Mouse (Mus musculus) gastrocnemius, postnatal 10 days (tissue): ENCODE measurements around the gene Cse1l. TPM values are rescaled to one million over a fixed set of nuclear protein-coding genes. Genes with fewer than 3 reads are reported as not detected.

Experiments
- DNase-seq: peaks from one replicate; pipeline ENCODE4 v3.0.0; 2021; ENCODE audit warnings: mixed read lengths
- total RNA-seq, 2 experiments: library from RNA; stranded (reverse); gene quantifications; 2 replicates each; pipeline ENCODE4 v1.2.3; 2021

Gene Cse1l
- total RNA-seq, 2 experiments from 2014 or later: 52.2 to 52.4 TPM

DNA sequence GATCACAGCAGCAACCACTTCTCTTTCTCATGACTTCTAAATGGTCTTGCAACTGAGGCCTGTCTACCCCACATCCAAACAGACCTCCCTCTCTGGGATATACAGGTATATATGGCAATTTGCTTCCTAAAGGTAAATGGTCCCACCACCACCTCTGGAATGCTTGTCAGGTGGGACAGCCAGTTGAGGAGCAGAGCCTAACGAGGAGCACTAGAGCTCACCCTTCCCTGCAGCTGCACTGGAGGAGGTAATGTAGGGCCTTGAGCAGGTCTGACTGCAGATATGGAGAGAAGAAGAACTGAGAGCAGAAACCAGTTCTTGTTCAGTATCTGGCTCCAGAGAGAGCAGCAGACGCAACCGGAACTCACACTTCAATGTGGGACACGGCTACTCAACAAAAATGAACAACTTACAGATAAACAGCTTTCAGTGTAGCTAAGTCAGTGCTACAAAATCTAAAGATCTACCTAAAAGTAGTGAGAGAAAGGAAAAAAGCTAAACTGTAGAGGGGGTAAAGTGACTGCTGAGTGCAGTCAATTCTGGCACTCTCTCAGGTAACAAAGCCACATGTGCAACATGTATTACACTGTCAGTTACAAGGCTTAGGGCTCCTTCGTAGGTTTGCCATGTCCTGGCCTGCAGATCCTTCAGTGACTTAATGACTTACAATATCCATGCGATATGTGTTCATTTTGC, 68.5 kb downstream of the Cse1l start:
- DNase-seq: no peak

DNA sequence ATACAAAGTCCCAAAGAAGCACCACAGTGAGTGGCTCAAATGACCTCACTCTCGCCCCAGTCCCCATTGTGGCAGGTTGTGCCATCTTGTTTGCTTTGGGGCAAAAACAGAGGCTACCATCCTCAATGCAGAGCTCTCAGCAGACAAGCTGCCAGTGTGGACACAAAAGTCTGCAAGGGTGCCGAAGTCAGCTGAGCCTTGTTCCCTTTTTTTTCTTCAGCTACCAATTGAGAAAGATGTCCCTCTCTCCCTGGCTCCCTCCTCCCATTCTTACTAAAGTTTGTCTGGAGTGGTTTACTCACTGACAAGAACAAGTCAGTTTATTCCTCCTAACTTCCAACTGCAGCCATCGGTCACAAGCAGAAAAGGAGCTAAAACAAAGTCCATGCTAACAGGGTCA, 70.5 kb downstream of the Cse1l start:
- DNase-seq: no peak

DNA sequence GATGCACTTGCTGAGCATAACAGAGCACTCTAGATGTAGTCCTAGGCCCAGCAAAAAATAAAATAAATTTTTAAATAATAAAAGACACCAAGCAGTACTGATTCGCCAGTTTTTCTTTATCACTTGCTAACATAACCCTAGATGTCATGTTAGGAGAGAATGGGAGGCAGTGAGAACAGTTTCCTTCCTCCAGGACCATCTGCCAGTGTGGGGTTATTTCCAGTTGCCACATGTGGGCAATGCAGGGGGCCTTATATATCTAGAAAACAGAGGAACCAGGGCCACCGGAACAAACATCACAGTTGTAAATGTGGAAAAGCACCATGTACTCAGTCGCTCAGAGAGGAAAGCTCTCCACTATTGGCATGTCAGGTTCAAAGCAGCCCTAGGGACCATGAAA, 71.7 kb downstream of the Cse1l start:
- DNase-seq: no peak

DNA sequence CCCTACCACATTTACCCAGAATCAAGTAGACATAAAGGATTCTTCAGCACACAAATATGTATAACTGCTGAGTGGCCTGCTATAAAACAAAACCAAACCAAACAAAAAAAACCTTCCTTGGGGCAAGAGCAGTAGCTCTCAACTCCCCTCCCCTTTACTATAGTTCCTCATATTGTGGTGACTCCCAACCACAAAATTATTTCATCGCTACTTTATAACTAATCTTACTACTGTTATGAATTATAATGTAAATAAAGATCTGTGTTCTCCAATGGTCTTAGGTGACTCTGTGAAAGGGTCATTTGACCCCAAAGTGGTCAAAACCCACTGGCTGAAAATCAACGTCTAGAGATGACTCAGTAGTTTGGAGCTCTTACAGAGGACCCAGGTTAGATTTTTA, 74.3 kb downstream of the Cse1l start:
- DNase-seq: no peak

DNA sequence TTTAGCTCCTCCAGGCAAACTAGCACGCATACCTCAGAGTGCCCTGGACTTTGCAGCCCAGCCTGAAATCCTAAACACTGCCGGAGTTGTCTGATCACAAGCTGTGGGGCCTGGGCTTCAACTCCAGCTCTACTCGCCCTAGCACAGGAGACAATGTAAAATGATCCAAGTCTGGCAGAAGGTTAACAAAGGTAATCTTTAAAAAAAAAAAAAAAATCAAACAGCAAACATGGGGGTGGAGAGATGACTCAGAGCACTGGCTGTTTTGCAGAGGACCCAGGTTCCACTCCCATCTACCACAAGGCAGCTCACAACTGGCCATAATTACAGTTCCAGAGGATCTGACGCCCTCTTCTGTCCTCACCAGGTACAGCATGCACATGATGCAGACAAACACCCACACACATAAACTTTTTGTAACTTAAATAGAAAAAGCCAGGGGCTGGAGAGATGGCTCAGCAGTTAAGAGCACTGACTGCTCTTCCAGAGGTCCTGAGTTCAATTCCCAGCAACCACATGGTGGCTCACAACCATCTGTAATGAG, 77.6 kb downstream of the Cse1l start:
- no peak for DNase-seq

DNA sequence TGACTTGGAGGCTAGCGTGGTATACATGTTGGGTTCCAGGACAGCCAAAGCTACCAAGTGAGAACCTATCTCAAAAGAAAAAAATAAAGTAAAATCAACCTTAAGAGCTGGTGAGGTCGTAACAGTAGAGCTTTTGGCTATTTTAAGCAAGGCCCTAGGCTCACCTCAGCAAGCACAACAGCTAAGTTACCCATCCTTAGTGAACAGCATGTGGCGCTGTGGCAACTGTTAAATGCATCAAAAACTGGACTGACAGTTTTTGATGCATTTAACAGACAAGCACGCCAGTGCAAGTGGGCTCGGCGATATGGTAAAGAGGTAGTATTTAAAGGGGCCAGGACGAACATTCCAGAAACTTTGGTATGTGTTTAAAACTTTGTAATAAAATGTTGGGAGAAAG, 85.0 kb downstream of the Cse1l start:
- no peak for DNase-seq

DNA sequence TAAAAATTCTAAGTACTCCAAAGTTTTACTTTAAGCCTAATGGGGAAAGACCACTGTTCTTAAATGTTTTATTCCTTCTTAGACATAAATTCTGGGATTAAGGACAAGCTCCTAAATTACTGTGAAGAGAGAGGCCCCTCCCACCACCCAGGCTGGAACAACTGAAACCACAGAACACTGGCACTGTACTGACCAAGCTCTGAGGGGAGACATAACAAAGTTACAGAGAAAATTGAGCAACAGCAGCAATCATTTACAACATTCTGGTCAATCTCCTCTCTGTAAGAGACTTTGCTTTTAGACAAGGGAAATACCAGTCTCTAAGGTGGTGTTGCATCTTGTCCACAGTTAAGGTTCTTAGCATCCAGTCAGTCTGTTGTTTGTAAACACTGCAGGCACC, 86.1 kb downstream of the Cse1l start:
- DNase-seq: no peak

DNA sequence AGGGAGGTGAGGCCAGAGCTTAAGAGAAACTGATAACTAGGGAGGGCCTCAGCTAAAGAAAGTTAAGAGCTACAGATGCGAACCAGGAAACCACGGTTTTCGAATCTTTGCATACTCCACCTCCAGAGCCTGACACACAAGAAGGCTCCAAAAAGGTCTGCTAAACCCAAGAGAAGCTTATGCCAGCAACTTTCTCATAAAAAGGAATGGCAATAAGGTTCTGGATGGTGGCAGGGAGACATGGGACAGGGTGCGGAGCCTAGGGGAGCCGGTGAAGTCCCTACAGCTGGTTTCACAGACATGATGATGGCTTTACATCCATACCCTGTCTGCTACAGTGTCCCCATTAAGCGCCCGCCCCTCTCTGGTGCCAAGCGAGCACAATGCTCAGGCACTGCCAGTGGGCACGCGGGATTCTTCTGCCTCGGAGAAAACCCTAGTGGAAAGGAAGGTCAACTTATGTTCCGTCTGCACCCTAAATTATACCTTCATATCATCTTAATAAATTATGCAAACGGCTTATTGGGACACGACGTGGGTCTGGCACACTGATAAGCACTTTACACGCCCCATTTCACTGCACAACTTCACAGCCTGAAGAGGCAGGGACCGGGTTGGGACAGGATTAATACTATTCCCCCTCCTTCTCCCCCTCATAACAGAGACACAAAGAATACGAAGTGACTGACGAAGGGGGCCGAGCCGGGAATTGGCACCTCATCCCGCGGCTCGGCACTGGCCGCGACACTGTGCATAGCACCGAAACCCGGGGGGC, 89.4 kb downstream of the Cse1l start:
- DNase-seq: no peak

Other genes with a start within 250 kb of the Cse1l start
- 10 to 100 TPM; 12.9 to 20.3 TPM for gene Prex1, start 192.2 kb upstream of the Cse1l start, total RNA-seq
- 1 to 10 TPM; 3.4 to 4.1 TPM for gene Trp53rkb, start 113.5 kb upstream of the Cse1l start, total RNA-seq
- 10 to 100 TPM; 18.8 to 22.8 TPM for gene Arfgef2, start 100.5 kb upstream of the Cse1l start, total RNA-seq
- 10 to 100 TPM; 44.9 to 57.9 TPM for gene Stau1, start 90.3 kb downstream of the Cse1l start, total RNA-seq
- gene Ddx27, start 109.2 kb downstream of the Cse1l start, total RNA-seq: 10 to 100 TPM; 11.9 to 16.9 TPM
- 10 to 100 TPM; 13.5 to 16.2 TPM for gene Znfx1, start 157.0 kb downstream of the Cse1l start, total RNA-seq